ENCODE assay signal across 10 mouse cellular contexts in the genomic region with DNA sequence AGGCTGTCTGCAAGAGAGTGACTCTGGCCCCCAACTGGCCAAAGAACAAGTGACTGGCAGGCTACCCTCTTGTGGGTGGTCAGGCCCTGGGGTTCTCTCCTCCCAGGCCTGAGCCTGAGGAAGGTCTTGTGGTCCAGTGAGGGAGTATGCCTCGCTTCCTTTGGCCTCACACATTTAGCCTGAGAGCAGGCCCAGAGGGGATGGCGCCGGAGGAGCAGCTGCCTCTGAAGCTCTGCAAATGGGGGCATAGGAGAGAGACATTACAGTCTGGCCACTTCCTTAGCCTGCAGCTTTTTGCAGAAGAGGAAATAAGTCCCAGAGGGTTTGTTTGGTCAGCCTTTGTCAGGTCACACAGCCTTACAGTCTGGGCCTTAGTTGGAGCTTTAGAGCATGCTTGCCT. TPM values are rescaled to one million over a fixed set of nuclear protein-coding genes. Genes with fewer than 3 reads are reported as not detected.
DNase-seq lines count a peak whose midpoint lies in the region; ATAC-seq and TF ChIP-seq lines count a peak whose summit lies in the region.
"Had no signal": no experiment of that assay in that cellular context is flagged by ENCODE, and none has a peak within 500 bp of the region (broad histone marks: within the 10 kb centered on the region; RNA-seq: fewer than 3 reads in every experiment).

No protein-coding gene starts in this region.

- peaks cover 29% of the 10 kb centered on the region; the same call in 1 of the 2 replicates for H3K27me3 ChIP-seq in heart, embryonic 10.5 days (ENCODE audit: insufficient read depth, poor library complexity, severe bottlenecking)
- no peaks in the 10 kb centered on the region for H3K27me3 ChIP-seq in limb, embryonic 13.5 days
- peaks cover 70% of the 10 kb centered on the region for H3K27me3 ChIP-seq in forebrain, embryonic 10.5 days (ENCODE audit: poor library complexity, severe bottlenecking)
- H3K27me3 ChIP-seq: embryonic facial prominence, embryonic 12.5 days had no signal

- no peaks in the 10 kb centered on the region for H3K36me3 ChIP-seq in heart, embryonic 10.5 days
- no peaks in the 10 kb centered on the region for H3K36me3 ChIP-seq in limb, embryonic 13.5 days
- no peaks in the 10 kb centered on the region for H3K36me3 ChIP-seq in forebrain, embryonic 10.5 days (replicated peaks)
- H3K36me3 ChIP-seq: embryonic facial prominence, embryonic 12.5 days had no signal

- peak overlapping the region; percentile 36; the same call in 1 of the 2 replicates for H3K27ac ChIP-seq in heart, embryonic 10.5 days
- peak overlapping the region; percentile 93 for H3K27ac ChIP-seq in bone marrow macrophage, adult 2 months (ENCODE audit: insufficient read depth, low read depth, low read length)
- peak overlapping the region; percentile 52; the same call in 1 of the 2 replicates for H3K27ac ChIP-seq in limb, embryonic 13.5 days
- H3K27ac ChIP-seq in forebrain, embryonic 10.5 days = no peak overlapping the region; the same call in 1 of the 2 replicates
- H3K27ac ChIP-seq: embryonic facial prominence, embryonic 12.5 days had no signal

- no peak for TF ChIP-seq CTCF in bone marrow macrophage, adult 2 months (IDR thresholded peaks at IDR 0.05; ENCODE audit: low read depth, low read length)

- H3K9ac ChIP-seq in limb, embryonic 13.5 days = no peak overlapping the region
- H3K9ac ChIP-seq: embryonic facial prominence, embryonic 12.5 days had no signal

- intact Hi-C loops in heart, postnatal 10 days (cut with DNase I) = no loop called here

- no peaks in the 10 kb centered on the region for H3K9me3 ChIP-seq in heart, embryonic 10.5 days
- no peaks in the 10 kb centered on the region for H3K9me3 ChIP-seq in limb, embryonic 13.5 days
- H3K9me3 ChIP-seq in forebrain, embryonic 10.5 days = no peaks in the 10 kb centered on the region
- H3K9me3 ChIP-seq: embryonic facial prominence, embryonic 12.5 days had no signal

- ATAC-seq in limb, embryonic 13.5 days (ENCODE audit: low FRiP score, low read depth) = no peak

- WGBS in heart, embryonic 10.5 days = 73% methylated on average over 3 of the region's 3 CpGs
- 77% methylated on average over 3 of the region's 3 CpGs for WGBS in limb, embryonic 13.5 days
- WGBS in forebrain, embryonic 10.5 days = 80% methylated on average over 3 of the region's 3 CpGs

- no peak overlapping the region for H3K4me3 ChIP-seq in heart, embryonic 10.5 days
- H3K4me3 ChIP-seq in bone marrow macrophage, adult 2 months (ENCODE audit: insufficient read depth, low read length) = no peak overlapping the region
- H3K4me3 ChIP-seq in limb, embryonic 13.5 days = no peak overlapping the region
- no peak overlapping the region for H3K4me3 ChIP-seq in forebrain, embryonic 10.5 days
- H3K4me3 ChIP-seq: embryonic facial prominence, embryonic 12.5 days had no signal

- TF ChIP-seq POLR2A in bone marrow macrophage, adult 2 months (IDR thresholded peaks at IDR 0.05; ENCODE audit: borderline replicate concordance, low read depth, low read length) = no peak

- DNase-seq in heart, embryonic 10.5 days (ENCODE audit: low spot score) = no peak
- DNase-seq in heart, postnatal 10 days = no peak
- DNase-seq in layer of hippocampus, adult 9-10 months (ENCODE audit: low spot score) = peak; percentile 30
- no peak for DNase-seq in layer of hippocampus, postnatal 10 days (ENCODE audit: low spot score in 2 of 2)
- DNase-seq in ovary, postnatal 36 days (ENCODE audit: low spot score) = no peak
- DNase-seq in forebrain, embryonic 10.5 days (ENCODE audit: extremely low spot score, low spot score) = no peak
- DNase-seq: cerebellum, adult 11-12 months had no signal

- H3K4me2 ChIP-seq in limb, embryonic 13.5 days (replicated peaks) = no peak overlapping the region
- H3K4me2 ChIP-seq: embryonic facial prominence, embryonic 12.5 days had no signal

- H3K4me1 ChIP-seq in heart, embryonic 10.5 days = peaks cover 96% of the 10 kb centered on the region
- peaks cover 87% of the 10 kb centered on the region for H3K4me1 ChIP-seq in bone marrow macrophage, adult 2 months (ENCODE audit: control insufficient read depth, insufficient read depth, low read length)
- peaks cover 93% of the 10 kb centered on the region for H3K4me1 ChIP-seq in limb, embryonic 13.5 days
- H3K4me1 ChIP-seq in forebrain, embryonic 10.5 days = peaks cover 74% of the 10 kb centered on the region

RNA-seq across cellular contexts. Expression of gene Rxra, which starts 40.1 kb away (rescaled TPM):
- 6.4 and 8.0 TPM in 2 replicates for polyA plus RNA-seq in heart, embryonic 10.5 days (2016; fragmentation: Nextera tagmentation; extraction: Ambion mirVana)
- 10 to 100 TPM; 38.6 to 42.5 TPM for total RNA-seq in heart, postnatal 10 days (2021)
- total RNA-seq in layer of hippocampus, postnatal 10 days (2021) = 10 to 100 TPM; 13.4 to 14.2 TPM
- 35.8 and 39.7 TPM in 2 replicates for polyA plus RNA-seq in bone marrow macrophage, adult 2 months (2012; ENCODE audit: insufficient read depth, insufficient read length, missing spikeins)
- 17.1 and 17.6 TPM in 2 replicates for polyA plus RNA-seq in limb, embryonic 13.5 days (2015; fragmentation: Nextera tagmentation; extraction: Ambion mirVana)
- polyA plus RNA-seq in forebrain, embryonic 10.5 days (2016; fragmentation: Nextera tagmentation; extraction: Ambion mirVana) = 7.7 and 7.8 TPM in 2 replicates
